Mouse (Mus musculus) brown adipose tissue, adult 24 weeks (tissue): ENCODE results near the gene Mrpl43. TPM values are rescaled to one million over a fixed set of nuclear protein-coding genes. Genes with fewer than 3 reads are reported as not detected.
A peak's percentile ranks its signal among the peaks of the same experiment; 100 is the strongest.

ENCODE experiments used
- H3K27ac ChIP-seq: fragments of 200-500 bp; replicated peaks from 2 replicates; pipeline ENCODE4 v1.5.1; 2012; ENCODE audit warnings: low read depth, mild to moderate bottlenecking, low read length
- H3K4me1 ChIP-seq: fragments of 200-500 bp; 2 replicates; pipeline ENCODE4 v1.6.1; 2012; ENCODE audit warnings: low read length, mixed read lengths; ENCODE audit not compliant: control insufficient read depth, insufficient read depth, insufficient read length
- H3K4me3 ChIP-seq: fragments of 200-500 bp; 2 replicates; pipeline ENCODE4 v1.5.1; 2012; ENCODE audit warnings: low read depth, mild to moderate bottlenecking, low read length, moderate library complexity; ENCODE audit not compliant: insufficient read depth
- polyA plus RNA-seq: library from polyadenylated mRNA; stranded (reverse); fragments of >200 nt; gene quantifications from 2 replicates; pipeline ENCODE4 v1.2.4, GENCODE M21; 2012; ENCODE audit not compliant: missing spikeins, insufficient read depth, insufficient read length

Gene Mrpl43
- polyA plus RNA-seq, 1 experiment: 58.6 TPM

GRCm38 (mm10) chr19:45005444-45005843 is 798 bp downstream of the Mrpl43 start, which contains the start of gene Twnk:
Twnk (plus strand) TSS chr19:45005663.
- H3K4me3 ChIP-seq: peak within 1 kb of the TSS; percentile 99
- H3K4me1 ChIP-seq: no peaks in the 10 kb centered on the region
- H3K27ac ChIP-seq: peak within 1 kb of the TSS; percentile 89

DNA sequence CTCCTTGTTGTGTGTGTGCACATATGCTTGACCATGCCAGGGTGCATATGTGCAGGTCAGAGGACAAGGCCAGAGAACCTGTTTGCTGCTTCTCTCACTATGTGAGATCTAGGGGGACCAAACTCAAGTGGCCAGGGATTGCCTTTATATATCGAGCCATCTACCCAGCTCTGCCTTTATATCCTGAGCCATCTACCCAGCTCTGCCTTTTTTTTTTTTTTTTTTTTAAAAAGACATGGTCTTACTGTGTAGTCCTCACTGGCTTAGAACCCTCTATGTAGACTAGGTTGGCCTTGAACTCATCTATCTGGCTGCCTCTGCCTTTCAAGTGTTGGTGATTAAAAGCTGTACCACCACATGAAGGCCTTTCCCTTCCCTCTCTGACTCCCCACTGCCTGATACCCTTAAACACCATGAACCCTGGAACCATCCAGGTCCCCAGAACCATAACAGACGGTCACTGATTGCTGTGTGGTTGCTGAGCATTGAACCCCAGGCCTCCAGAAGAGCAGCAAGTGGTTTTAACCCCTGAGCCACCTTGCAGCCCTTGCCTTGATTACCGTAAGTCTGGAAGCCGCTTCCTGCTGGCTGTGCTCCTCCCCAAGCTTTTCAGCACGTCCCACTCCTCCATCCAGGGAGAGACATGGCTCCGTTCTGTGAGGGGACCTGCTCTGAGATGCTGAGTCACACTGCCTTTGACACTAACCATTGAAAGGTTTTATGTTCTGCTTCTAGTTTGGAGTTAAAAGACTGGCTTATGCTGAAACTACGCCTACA is 2.3 kb downstream of the Mrpl43 start:
- no peaks in the 10 kb centered on the region for H3K4me1 ChIP-seq
- no peak overlapping the region for H3K4me3 ChIP-seq
- no peak overlapping the region for H3K27ac ChIP-seq

GRCm38 (mm10) chr19:45002301-45002700 is 3.9 kb downstream of the Mrpl43 start:
- Histone ChIP-seq H3K4me1 (no peaks in the 10 kb centered on the region), H3K27ac (no peak overlapping the region), H3K4me3 (no peak overlapping the region)

- Histone ChIP-seq H3K4me3 (no peak overlapping the region), H3K27ac (no peak overlapping the region), H3K4me1 (no peaks in the 10 kb centered on the region)
Observed at GRCm38 (mm10) chr19:44999647-45000046, 6.6 kb downstream of the Mrpl43 start.

- H3K27ac ChIP-seq: no peak overlapping the region
- no peaks in the 10 kb centered on the region for H3K4me1 ChIP-seq
Observed at GRCm38 (mm10) chr19:44997786-44998185, 8.5 kb downstream of the Mrpl43 start.

GRCm38 (mm10) chr19:44992712-44993111 is 13.5 kb downstream of the Mrpl43 start:
- H3K4me1 ChIP-seq: no peaks in the 10 kb centered on the region
- no peak overlapping the region for H3K27ac ChIP-seq
- H3K4me3 ChIP-seq: no peak overlapping the region

More at GRCm38 (mm10) chr19:44997786-44998185, 8.5 kb downstream of the Mrpl43 start:
- no peak overlapping the region for H3K4me3 ChIP-seq

DNA sequence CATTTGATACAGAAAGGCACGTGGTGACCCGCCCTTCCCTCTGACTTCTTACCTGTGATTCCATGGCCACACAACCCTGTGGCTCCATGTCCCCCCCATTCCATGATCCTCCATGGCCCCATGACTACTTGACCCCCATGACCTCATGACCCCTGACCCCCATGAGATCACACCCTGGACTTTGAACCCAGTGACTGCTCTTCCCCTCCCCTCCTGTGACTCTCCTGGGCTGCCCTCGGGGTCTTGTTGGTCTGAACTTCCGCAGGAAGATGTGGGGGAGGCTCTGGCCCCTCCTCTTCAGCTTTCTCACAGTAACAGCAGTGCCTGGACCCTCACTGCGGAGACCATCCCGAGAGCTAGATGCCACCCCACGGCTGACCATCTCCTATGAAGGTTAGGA is 14.0 kb downstream of the Mrpl43 start:
- no peak overlapping the region for H3K4me3 ChIP-seq
- H3K4me1 ChIP-seq: no peaks in the 10 kb centered on the region
- H3K27ac ChIP-seq: no peak overlapping the region

DNA sequence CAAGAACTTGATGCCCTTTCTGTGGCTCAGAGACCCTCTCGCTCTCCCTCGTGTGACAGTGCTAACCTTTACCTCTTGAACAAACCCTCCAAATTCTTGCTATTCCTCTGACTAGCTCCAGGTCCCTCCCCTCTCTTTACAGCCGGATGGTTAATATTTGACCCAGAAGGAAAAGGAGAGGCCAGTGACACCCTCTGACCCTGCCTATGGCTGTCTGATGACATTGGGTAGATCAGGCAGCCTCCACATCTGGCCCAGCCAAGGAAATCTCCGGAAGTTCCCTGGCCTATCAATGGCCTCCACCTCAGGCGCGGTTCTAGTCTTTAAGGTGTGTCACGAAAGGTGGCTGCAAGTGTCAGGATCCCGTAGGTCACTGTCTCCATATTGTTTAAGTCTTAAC is 15.2 kb downstream of the Mrpl43 start:
- H3K4me3 ChIP-seq: no peak overlapping the region
- no peaks in the 10 kb centered on the region for H3K4me1 ChIP-seq
- H3K27ac ChIP-seq: no peak overlapping the region

DNA sequence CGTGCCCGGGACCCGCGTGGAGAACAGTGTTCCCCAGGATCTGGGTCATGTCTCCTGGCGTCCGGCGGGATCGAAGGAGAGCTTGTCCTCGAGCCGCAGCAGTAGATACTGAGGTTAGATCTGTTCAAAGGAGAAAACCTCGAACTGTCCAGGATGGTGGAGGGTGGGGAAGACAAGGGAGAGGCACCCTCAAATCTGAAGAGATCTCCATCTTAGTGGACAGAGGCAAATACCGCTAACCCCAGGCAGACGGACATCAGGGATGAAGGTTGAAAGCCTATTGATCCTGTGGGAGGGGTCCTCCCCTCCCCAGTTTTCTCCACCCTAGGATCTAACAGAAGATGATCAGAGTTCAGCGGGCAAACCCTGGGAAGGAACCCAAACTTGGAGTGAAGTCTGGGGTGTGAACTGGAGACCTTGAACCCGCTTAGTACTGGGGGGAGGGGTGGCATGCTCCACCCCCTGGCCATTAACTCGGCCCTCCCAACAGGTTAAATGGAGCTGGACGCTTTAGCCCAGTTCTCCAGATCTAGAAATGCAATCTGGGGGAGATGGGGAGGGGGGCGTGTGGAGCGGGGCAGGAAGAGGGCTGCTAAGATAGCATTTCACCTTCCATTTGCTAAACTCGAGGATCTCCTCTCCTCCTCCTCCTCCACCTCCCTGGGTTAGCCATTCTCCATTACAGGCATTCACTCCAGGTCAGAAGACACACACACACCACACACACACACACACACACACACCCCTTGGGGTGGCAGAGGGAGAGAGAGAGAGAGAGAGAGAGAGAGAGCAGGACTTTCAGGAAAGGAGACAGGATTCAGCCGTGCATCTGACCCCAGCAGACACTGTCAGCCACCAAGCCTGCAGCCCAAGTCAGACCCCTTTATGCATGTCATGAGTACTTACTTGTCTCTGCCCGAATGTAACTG is 16.4 kb downstream of the Mrpl43 start:
- peak overlapping the region; percentile 53 for H3K4me3 ChIP-seq
- H3K4me1 ChIP-seq: 0 out of 2 replicates have a peak, but pooled peaks cover 2% of the 10 kb centered on the region
- no peak overlapping the region for H3K27ac ChIP-seq

DNA sequence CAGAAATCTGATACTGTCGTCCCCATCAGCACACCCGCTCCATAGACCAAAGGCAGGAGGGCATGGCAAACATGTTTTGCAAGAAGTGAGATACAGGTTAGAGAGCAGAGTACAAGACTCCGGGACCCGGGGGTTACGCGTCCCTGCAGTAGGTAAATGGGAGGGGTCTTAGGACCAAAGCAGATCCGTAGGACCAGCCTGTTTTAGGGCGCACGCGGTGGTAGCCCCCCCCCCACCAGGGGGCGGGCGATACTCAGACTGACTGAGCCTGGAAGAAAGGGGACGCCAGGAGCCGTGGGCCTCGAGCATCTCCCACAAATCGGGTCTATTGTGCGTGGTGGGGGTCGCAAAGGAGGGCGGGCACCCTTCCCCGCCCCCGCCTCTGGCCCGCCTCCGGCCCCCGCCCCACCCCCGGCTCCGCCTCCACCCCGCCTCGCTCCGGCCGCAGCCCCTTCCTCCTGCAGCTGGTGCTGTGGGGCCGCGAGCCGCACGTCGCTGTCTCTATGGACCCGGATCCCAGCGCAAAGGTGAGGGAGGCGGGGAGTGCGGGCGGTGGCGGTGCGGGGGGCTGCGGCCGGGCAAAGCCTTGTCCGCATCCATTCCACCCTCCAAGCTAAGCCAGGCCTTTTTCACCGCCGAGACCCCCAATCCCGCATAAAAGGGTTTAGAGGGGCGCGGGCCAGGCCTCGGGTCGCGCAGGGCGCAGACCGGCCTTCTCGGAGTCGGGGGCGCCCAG is 17.2 kb downstream of the Mrpl43 start, which contains the start of gene Sema4g:
TSS of gene Sema4g (plus strand) at position 271 of the 736 bp plus-strand sequence.
- no peak within 1 kb of the TSS for H3K27ac ChIP-seq

GRCm38 (mm10) chr19:44988321-44988720 is 17.9 kb downstream of the Mrpl43 start:
- Histone ChIP-seq H3K4me3 (no peak overlapping the region), H3K27ac (no peak overlapping the region), H3K4me1 (0 out of 2 replicates have a peak, but pooled peaks cover 2% of the 10 kb centered on the region)

More for the DNA sequence above, 17.2 kb downstream of the Mrpl43 start, which contains the start of gene Sema4g:
- Histone ChIP-seq H3K4me1 (0 out of 2 replicates have a peak, but pooled peaks cover 2% of the 10 kb centered on the region), H3K4me3 (peak within 1 kb of the TSS; percentile 53)

DNA sequence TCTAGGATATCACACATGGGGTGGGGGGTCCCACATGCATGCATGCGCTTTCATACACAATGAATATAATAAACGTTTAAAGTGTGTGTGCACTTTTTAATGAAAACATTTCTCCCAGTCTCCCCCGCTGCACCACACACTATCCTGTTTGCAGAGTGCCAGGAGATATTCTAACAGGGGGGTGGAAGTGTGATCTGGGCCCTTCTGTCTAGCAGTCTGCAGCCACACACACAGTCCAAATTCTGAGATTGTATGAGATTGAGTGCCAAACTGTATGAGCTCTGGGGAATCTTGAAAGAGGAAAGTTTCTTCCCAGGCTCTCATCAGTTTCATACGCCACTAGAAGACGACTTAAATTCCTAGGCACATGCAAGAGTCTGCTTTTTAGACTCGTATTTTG is 18.4 kb downstream of the Mrpl43 start:
- Histone ChIP-seq H3K4me3 (no peak overlapping the region), H3K27ac (no peak overlapping the region)

GRCm38 (mm10) chr19:44987004-44987403 is 19.2 kb downstream of the Mrpl43 start:
- Histone ChIP-seq H3K4me1 (0 out of 2 replicates have a peak, but pooled peaks cover 2% of the 10 kb centered on the region), H3K27ac (no peak overlapping the region), H3K4me3 (no peak overlapping the region)

More for the DNA sequence above, 18.4 kb downstream of the Mrpl43 start:
- H3K4me1 ChIP-seq: 0 out of 2 replicates have a peak, but pooled peaks cover 2% of the 10 kb centered on the region

- Histone ChIP-seq H3K27ac (0 out of 2 replicates have a peak overlapping the region, but pooled peaks have one; percentile 12), H3K4me1 (0 out of 2 replicates have a peak, but pooled peaks cover 2% of the 10 kb centered on the region), H3K4me3 (no peak overlapping the region)
Observed at GRCm38 (mm10) chr19:44985159-44985988, 20.9 kb downstream of the Mrpl43 start.
